Mouse (Mus musculus): ENCODE results near the gene Maged1. TPM values are rescaled to one million over a fixed set of nuclear protein-coding genes. Genes with fewer than 3 reads are reported as not detected.

Gene Maged1
- total and polyA plus RNA-seq, 3 experiments = 57.7 to 94.7 (median 81.6) TPM

GRCm38 (mm10) chrX:94564694-94565093 is 22.8 kb upstream of the Maged1 start:
- no peak for TF ChIP-seq CHD1 (IDR thresholded peaks at IDR 0.05; ENCODE audit: low read depth, low read length)
- no peak for TF ChIP-seq USF1 (IDR thresholded peaks at IDR 0.05; ENCODE audit: low read depth, low read length)
- no peak for TF ChIP-seq SMC3 (IDR thresholded peaks at IDR 0.05; ENCODE audit: low read depth, low read length)
- TF ChIP-seq RAD21 (IDR thresholded peaks at IDR 0.05; ENCODE audit: low read depth, low read length) = no peak; the same call in 1 of the 2 replicates
- TF ChIP-seq KAT2A (IDR thresholded peaks at IDR 0.05; ENCODE audit: insufficient replicate concordance, low read length) = no peak
- no peak for TF ChIP-seq E2F4 (IDR thresholded peaks at IDR 0.05; ENCODE audit: insufficient replicate concordance, low read depth, low read length)
- TF ChIP-seq GABPA (IDR thresholded peaks at IDR 0.05; ENCODE audit: insufficient replicate concordance, low read depth, low read length) = no peak
- no peak for TF ChIP-seq MEF2A (IDR thresholded peaks at IDR 0.05; ENCODE audit: borderline replicate concordance, low read depth, low read length)
- TF ChIP-seq JUN (IDR thresholded peaks at IDR 0.05; ENCODE audit: insufficient read depth, low read depth, low read length) = no peak
- TF ChIP-seq HCFC1 (IDR thresholded peaks at IDR 0.05; ENCODE audit: low read depth, low read length) = no peak
- no peak for TF ChIP-seq ZMIZ1 (IDR thresholded peaks at IDR 0.05; ENCODE audit: low read depth, low read length)
- TF ChIP-seq UBTF (IDR thresholded peaks at IDR 0.05; ENCODE audit: low read depth, low read length) = no peak
- TF ChIP-seq MAFK (IDR thresholded peaks at IDR 0.05; ENCODE audit: insufficient replicate concordance, low read length) = no peak
- H3K36me3 ChIP-seq (replicated peaks in 1 of 2; ENCODE audit: control insufficient read depth in 1 of 2, insufficient read depth in 1 of 2, low read length in 1 of 2) = no peaks in the 10 kb centered on the region
- H3K4me2 ChIP-seq (ENCODE audit: insufficient read depth, low read depth, poor library complexity, severe bottlenecking) = no peak overlapping the region
- no peak overlapping the region for H3K9ac ChIP-seq (ENCODE audit: insufficient read depth, low read depth)
- H3K27me3 ChIP-seq (replicated peaks) = no peaks in the 10 kb centered on the region
- dilution Hi-C loops (cut with MboI; ENCODE audit: extremely low pct_ligation_motif_present, extremely low pct_unique_long_range_greater_than_20kb, low sequenced_read_pairs) (no loop called here), in situ Hi-C loops (cut with MboI; ENCODE audit: low pct_ligation_motif_present, low pct_unique_long_range_greater_than_20kb, low sequenced_read_pairs) (no loop called here)
- DNase-seq (ENCODE audit: extremely low read depth) = no peak
- no peaks in the 10 kb centered on the region for H3K9me3 ChIP-seq (replicated peaks; ENCODE audit: low read length)
- no peak overlapping the region for H3K4me3 ChIP-seq (replicated peaks in 1 of 3; ENCODE audit: low read depth in 2 of 3, low read length in 2 of 3, poor library complexity in 1 of 3)
- H3K4me1 ChIP-seq (ENCODE audit: control insufficient read depth in 1 of 2, insufficient read depth in 2 of 2) = 0 out of 4 replicates have a peak, but pooled peaks cover 0 to 6% of the 10 kb centered on the region in 2 experiments
- H3K79me2 ChIP-seq (replicated peaks; ENCODE audit: control insufficient read depth, extremely low read depth, insufficient read depth, poor library complexity, severe bottlenecking) = no peaks in the 10 kb centered on the region
- H3K27ac ChIP-seq (ENCODE audit: insufficient read depth, low read depth) = no peak overlapping the region

GRCm38 (mm10) chrX:94562392-94562791 is 20.4 kb upstream of the Maged1 start:
- no peak for DNase-seq (ENCODE audit: extremely low read depth)
- Histone ChIP-seq H3K79me2 (replicated peaks; ENCODE audit: control insufficient read depth, extremely low read depth, insufficient read depth, poor library complexity, severe bottlenecking) (no peaks in the 10 kb centered on the region), H3K4me2 (ENCODE audit: insufficient read depth, low read depth, poor library complexity, severe bottlenecking) (no peak overlapping the region), H3K36me3 (replicated peaks in 1 of 2; ENCODE audit: control insufficient read depth in 1 of 2, insufficient read depth in 1 of 2, low read length in 1 of 2) (no peaks in the 10 kb centered on the region), H3K27ac (ENCODE audit: insufficient read depth, low read depth) (no peak overlapping the region), H3K9ac (ENCODE audit: insufficient read depth, low read depth) (no peak overlapping the region), H3K27me3 (replicated peaks) (no peaks in the 10 kb centered on the region), H3K9me3 (replicated peaks; ENCODE audit: low read length) (no peaks in the 10 kb centered on the region), H3K4me3 (replicated peaks in 1 of 3; ENCODE audit: low read depth in 2 of 3, low read length in 2 of 3, poor library complexity in 1 of 3) (no peak overlapping the region), H3K4me1 (ENCODE audit: control insufficient read depth in 1 of 2, insufficient read depth in 2 of 2) (0 out of 4 replicates have a peak, but pooled peaks cover 0 to 5% of the 10 kb centered on the region in 2 experiments)
- in situ Hi-C loops (cut with MboI; ENCODE audit: low pct_ligation_motif_present, low pct_unique_long_range_greater_than_20kb, low sequenced_read_pairs) (no loop called here), dilution Hi-C loops (cut with MboI; ENCODE audit: extremely low pct_ligation_motif_present, extremely low pct_unique_long_range_greater_than_20kb, low sequenced_read_pairs) (no loop called here)
- TF ChIP-seq BHLHE40 (IDR thresholded peaks at IDR 0.05; ENCODE audit: low read depth, low read length) (no peak), MAFK (IDR thresholded peaks at IDR 0.05; ENCODE audit: insufficient replicate concordance, low read length) (no peak), HCFC1 (IDR thresholded peaks at IDR 0.05; ENCODE audit: low read depth, low read length) (no peak), TBP (conservative IDR thresholded peaks at IDR 0.05; ENCODE audit: low read depth, low read length) (no peak), MXI1 (IDR thresholded peaks at IDR 0.05; ENCODE audit: low read depth, low read length) (no peak), NRF1 (IDR thresholded peaks at IDR 0.05; ENCODE audit: low read depth, low read length) (no peak), ETS1 (conservative IDR thresholded peaks at IDR 0.05; ENCODE audit: low read depth, low read length) (no peak), ZMIZ1 (IDR thresholded peaks at IDR 0.05; ENCODE audit: low read depth, low read length) (no peak), MAZ (IDR thresholded peaks at IDR 0.05; ENCODE audit: low read depth, low read length) (no peak), JUND (conservative IDR thresholded peaks at IDR 0.05; ENCODE audit: low read depth, low read length) (no peak), NELFE (IDR thresholded peaks at IDR 0.05; ENCODE audit: low read depth, low read length) (no peak), ZNF384 (IDR thresholded peaks at IDR 0.05; ENCODE audit: low read depth, low read length) (no peak), RCOR1 (conservative IDR thresholded peaks at IDR 0.05; ENCODE audit: low read depth, low read length) (no peak)

Data from CH12.LX (cell line).